Mouse (Mus musculus) heart, postnatal 36 days (tissue): ENCODE results near the gene Zmiz2. TPM values are rescaled to one million over a fixed set of nuclear protein-coding genes. Genes with fewer than 3 reads are reported as not detected.
"Not testable (repeated sequence)": the region's sequence is repeated elsewhere in the genome, so short reads cannot be mapped to it uniquely, and the experiment has no call there.

Experiments used
- DNase-seq, 2 experiments: peaks; one replicate each; pipeline ENCODE4 v3.0.0; 2021 to 2022
- intact Hi-C: fragments of 180-260 bp; cut with DNase I; formaldehyde crosslinking; loops from one replicate; pipeline ENCODE4 v1.15.1; 2025
- total RNA-seq, 2 experiments: library from RNA; stranded (reverse); gene quantifications; 2 replicates each; pipeline ENCODE4 v1.2.3; 2021

The Zmiz2 gene
- total RNA-seq, 2 experiments from 2014 or later = 35.0 to 39.5 TPM

DNA sequence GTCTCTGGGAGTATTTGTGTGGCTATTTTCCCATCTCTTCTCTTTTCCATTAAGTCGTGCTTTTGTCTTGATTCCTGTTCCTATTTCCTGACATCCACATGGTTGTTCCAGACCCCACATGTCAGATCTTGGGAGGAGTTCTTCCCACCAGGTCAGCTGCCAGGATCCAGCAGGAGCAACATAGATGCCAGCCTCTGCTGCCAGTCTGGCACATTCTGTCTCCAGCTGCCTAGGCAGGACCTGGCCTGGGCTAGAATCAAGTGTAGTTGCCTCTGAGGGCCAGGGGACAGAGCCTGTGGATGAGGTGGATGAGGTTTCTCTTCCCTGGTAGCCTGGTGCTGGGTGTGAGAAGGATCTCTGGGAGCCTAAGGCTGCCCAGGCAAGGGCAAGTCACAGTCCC, 5.0 kb downstream of the Zmiz2 start:
- no peak for DNase-seq
- intact Hi-C loops = no loop called here

DNA sequence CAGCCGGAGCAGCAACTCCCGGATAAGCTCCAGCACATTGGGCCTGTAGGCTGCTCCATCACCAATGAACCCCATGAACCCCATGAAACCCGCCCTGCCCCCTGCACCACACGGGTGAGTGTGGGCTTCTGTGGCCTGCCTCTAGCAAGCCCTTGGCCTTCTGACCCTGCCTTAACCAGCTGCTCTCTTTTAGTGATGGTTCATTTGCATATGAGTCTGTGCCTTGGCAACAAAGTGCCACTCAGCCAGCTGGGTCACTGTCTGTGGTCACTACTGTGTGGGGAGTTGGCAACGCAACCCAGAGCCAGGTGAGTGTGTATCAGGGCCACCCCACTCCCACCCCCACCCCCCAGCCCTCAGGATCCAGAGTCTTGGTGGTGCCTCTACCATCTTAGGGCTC, 6.7 kb downstream of the Zmiz2 start:
- intact Hi-C loops = no loop called here

DNA sequence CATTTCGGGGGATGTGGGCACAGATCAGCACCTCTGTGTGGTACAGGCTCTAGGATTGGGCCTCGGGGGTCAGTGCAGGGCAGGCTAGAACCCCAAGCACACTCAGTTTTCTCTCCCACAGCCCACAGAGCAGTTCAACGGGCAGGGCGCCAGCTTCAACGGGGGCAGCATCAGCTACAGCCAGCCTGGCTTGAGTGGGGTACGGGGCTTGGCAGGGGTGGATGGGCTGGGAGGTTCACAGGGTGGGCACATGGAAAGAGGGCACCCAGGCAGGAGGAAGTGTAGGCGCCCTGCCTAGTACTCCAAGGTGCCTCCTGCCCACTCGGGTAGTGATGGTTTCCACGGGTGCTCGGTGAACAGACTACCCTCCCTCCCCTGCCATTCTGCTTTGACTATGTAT, 9.3 kb downstream of the Zmiz2 start:
- DNase-seq = no peak
- intact Hi-C loops = no loop called here

More for the DNA sequence above, 6.7 kb downstream of the Zmiz2 start:
- DNase-seq = no peak

DNA sequence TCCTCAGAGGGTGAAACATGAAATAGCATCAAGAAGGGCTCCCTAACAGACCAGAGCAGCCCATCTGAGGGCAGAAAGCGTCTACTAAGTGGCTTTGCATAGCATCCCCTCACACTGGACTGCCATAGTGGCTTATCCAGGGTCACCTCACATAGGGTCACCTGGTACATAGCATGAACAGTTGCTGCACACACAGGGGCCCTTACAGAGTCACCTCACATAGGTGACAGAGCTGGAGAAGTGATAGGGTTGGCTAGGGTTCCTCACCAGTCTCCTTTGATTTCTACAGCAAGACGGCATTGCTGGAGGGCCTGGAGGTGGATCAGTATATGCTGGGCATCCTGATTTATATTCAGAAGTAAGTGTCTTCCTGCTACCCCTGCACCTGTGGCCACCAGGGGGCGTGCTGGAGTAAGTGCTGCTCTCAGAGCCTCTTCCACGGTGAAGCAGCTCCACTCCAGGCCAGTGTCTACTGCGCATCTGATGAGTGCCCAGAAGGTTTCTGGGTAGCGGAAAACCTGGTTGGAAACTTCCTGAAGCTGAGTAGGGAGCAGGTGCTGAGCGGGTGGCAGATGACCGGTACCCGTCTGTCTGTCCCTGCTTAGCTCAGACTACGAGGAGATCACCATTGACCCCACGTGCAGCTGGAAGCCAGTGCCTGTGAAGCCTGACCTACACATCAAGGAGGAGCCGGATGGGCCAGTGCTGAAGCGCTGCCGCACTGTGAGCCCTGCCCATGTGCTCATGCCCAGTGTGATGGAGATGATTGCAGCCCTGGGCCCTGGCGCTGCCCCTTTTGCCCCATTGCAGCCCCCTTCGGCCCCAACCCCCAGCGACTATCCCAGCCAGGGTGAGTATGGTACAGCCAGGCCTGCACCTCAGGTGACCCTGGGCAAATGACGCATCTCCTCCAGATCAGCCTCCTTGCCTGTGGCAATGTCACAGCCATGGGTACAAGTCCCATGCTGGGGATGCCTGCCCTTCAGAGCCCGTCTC, 13.9 kb downstream of the Zmiz2 start:
- intact Hi-C loops = no loop called here
- peak; percentile 72 to 79 for DNase-seq

DNA sequence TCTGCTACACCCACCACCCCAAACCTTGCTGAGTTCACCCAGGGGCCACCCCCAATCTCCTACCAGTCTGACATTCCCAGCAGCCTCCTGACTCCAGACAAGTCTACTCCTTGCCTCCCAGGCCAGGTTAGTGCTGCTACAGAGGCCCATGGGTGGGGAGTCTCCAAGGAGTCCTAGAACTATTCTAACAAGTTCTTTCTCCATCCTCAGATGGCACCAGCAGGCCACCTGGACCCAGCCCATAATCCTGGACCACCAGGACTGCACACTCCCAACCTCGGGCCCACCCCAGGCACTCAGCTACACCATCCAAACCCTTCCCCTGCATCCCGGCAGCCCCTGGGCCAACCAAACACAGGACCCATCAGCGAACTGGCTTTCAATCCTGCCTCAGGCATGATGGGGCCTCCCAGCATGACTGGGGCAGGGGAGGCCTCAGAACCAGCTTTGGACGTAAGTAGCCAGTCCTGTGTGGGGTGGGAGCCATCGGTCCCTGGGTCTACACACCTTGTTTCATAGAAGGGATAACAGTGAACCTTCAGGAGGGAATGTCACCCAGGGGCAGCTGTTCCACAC, 15.0 kb downstream of the Zmiz2 start:
- intact Hi-C loops = no loop called here
- no peak for DNase-seq

DNA sequence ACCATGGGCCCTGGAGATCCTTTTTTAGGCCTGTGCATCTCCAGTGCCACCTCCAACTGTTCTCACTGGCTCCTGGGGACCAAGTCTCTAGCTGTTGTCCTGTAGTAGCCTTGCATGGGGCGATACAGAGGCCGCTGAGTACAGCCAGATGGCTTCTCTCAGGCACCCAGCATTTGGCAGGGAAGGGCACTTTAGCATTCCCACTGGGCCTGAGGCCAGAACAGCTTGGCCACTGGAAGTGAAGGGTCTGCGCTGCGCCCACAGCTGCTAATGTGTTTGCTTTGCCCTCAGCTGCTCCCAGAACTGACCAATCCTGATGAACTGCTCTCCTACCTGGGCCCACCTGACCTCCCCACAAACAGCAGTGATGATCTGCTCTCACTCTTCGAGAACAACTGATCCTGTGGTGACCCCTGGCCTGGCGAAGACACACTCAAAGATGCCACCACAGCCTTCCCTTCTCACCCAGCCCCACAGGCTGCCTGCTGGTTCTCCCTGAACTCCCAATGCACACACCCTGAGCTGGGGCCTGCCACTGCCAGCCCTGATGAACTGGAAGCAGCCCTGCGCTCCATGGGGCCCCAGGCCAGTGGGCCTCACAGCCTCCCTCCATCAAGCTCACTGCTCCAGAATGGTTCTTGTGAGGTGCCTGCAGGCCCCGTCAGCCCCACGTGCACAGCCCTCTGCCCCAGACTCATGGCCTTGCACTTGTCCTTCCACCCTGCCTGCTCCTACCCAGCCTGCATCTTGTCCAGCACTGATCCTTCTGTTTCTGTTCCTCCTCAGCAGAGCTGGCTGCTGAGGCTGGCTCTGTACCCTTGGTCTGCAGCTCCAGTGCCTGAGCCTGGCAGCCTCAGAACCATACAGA, 16.1 kb downstream of the Zmiz2 start:
- intact Hi-C loops = no loop called here
- peak in 1 of 2 experiments; percentile 47 for DNase-seq

DNA sequence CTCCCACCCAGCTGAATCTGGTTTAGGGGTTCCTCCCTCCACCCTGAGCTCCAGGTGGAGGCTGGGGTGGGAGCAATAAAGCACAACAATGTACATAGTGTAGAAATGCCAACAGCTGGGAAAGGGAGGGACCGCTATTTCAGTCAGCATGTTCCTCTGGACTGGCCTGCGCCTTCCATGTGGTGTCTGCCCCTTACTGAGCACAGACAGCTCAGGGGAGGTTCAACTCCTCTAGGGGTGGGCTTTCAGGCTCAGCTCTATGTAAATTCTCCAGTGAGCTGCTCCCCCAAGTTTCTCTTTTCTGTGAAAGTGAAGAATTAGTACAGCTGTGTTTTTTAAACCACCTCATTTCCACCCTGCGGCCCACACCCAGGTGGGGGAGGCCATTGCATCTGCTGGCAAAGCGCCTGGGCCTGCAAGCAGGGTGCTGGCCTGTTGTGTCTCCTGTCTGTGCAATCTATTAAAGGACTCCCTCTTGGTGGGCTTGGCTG, 16.8 kb downstream of the Zmiz2 start:
- DNase-seq = peak; percentile 61
- intact Hi-C loops = no loop called here

DNA sequence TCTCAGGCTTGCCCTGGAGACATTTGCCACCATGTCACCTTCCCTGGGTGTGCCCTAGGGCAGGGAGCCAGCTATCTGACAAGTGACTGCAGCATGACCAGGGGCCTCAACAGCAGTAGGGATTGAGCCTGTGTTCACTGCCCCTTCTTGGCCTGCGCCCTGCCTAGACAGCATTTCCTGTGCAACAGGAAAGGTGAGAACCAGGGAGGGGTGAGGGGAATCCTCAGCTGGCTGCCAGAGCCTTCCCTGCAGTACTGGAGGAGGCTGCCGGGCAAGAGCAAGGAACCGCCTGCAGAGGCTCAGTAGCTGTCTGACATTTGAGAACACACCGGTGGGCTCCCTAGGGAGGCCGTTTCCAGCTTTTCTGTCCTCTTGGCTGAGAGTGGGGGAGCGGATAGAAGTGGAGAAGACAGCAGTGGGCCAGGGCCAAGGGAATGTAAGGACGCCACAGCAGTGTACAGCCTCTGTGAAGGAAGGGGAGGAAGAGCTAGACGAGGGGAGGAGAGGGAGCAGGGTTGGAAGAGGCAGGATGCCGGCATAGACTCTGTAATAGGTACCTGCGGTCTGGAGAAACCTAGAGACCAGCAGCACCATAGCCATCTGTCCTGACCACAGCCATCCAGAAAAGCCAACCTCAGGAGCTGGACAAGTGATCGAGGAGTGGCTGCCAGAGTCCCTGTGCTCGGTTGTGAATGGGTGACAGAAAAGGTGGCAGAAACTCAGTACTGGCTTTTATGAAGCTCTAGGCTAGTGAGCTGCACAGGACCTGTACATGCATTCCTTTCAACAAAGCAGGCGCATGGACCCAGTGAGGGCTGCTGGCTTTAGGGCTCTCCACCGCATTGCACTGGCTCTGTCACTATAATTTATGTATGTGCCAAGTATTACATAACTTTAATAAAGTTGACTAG, 17.6 kb downstream of the Zmiz2 start:
- intact Hi-C loops = no loop called here
- DNase-seq = peak; percentile 69 to 78

DNA sequence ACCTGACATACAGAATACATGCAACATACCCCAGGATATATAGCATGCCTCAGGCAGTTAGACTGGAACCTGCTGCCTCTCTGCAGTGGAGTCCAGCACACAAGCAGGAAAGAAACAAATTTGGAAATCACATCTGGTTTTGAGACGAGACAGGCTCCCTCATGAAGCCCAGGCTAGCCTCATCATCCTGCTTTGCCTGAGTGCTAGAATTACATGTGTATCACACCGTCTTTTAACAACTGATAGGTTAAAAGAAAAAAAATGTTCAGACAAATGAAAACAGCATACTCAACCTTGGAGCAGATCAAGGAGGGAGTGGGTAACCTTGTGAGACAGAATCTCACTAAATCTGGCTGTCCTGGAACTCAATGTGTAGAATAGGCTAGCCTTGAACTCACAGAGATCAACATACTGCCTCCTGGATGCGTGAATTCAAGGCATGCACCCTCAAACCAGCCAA, 18.3 kb downstream of the Zmiz2 start:
- intact Hi-C loops = no loop called here
- DNase-seq = no peak

DNA sequence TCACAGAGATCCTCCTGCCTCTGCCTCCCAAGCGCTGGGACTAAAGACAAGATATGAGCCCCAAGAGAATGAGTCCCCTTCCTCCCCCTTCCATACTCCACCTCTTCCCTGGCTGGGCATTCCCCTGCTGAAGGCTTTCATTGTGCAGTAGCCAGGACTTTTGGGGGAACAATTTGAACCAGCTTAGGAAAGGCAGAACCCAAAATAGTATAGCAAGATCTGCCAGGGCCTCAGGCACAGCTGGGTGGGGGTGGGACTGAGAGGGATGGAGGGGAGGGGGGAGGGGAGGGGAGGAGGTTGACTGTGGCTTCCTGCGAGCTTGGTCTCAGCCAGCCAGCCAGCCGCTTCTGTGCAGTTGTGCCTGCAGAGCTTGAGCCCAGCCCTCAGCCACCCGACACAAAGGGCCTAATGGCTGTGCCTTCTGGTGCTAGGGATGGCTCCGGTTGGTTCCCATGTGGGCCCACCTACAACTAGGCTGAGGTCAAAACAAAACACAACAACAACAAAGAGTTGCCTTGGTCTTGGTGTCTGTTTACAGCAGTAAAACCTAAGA, 21.3 kb downstream of the Zmiz2 start:
- intact Hi-C loops = no loop called here
- DNase-seq = no peak

DNA sequence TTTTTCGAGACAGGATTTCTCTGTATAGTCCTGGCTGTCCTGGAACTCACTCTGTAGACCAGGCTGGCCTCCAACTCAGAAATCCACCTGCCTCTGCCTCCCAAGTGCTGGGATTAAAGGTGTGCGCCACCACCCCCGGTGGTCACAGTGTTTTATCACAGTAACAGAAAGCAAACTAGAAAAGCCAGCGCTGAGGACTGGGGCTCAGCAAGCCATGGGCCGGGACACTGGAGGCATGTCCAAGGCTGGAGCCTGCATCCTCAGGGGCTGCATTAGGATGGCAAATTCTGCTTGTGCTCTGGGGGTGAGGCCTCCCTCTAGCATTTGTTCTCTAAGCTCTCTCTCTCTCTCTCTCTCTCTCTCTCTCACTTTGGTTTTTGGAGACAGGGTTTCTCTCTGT, 21.9 kb downstream of the Zmiz2 start:
- DNase-seq = not testable (repeated sequence)
- intact Hi-C loops = loop anchor here (1.0 kb wide), 1 partner anchor 44 kb away; no protein-coding TSS in a partner anchor

DNA sequence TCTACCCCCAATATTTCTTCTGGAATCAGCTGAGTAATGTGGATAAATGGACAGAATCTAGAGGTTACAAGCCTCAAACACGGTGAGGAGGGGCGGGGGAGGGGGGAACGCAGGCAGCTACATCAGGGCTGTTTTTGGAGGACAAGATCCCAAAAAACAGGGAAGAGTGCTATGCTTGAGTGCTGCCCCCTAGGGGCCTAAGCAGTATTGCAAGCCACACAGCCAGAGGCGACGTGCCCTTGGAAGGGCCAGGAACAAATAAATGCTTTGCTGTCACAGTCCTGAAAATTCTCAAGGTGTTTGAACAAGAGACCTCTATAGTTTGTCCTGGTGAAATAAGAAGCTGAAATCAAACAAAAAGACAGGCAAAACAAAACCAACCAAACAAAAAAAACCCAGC, 22.8 kb downstream of the Zmiz2 start:
- intact Hi-C loops = loop anchor here (1.0 kb wide), 1 partner anchor 45 kb away; no protein-coding TSS in a partner anchor
- peak; percentile 85 to 90 for DNase-seq

DNA sequence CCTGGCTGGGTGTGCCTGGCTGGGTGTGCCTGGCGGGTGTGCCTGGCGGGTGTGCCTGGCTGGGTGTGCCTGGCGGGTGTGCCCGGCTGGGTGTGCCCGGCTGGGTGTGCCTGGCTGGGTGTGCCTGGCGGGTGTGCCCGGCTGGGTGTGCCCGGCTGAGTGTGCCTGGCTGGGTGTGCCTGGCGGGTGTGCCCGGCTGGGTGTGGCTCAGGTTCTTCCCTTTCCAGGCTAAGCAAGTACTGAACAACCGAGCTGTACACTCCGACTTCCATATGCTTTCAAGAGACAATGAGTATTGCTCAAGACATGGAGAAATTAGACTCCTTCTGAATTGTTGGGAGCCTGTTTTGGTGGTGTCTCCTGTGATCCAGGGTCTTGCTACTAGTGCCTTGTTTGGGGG, 24.4 kb downstream of the Zmiz2 start:
- DNase-seq = no peak
- intact Hi-C loops = no loop called here

DNA sequence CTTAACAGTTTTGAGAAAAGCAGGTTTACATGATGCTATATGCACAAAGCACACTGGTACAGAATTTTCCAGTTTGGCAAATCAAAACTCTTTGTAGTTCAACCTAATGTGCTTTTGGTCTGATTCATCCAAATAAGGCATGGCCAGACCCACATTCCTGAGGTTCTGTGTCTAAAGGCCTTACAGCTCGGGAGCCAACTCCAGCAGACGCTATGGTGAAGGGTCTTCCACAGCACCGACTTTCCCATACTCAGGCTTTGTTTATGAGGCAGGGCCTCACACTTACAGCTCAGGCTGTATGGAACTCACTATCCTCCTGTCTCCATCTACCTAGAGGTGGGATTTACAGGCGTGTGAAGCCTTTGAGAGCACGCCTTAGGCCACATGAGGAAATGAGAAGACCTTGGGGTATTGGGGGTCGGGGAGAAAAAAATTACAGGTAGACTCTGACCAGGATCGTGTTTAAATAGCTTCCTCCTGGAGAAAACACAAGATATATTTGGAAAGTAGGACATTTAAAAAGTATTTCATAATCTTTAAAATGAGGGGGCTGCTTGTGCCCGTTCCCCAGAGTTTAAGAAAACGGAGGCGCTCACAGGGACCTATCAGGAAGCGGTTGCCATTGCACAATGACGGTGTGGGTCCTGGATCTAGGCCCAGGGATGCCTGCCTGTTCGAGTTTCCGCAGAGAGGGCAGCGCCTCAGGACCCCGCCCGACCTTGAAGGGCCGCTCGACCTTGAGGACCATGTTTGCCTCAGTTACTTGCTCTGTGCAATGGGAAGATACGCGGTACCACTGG, 26.1 kb downstream of the Zmiz2 start, which contains the start of gene Ppia:
Ppia (plus strand) TSS at position 693 of the 800 bp plus-strand sequence.
- peak in 1 of 2 experiments; percentile 32 for DNase-seq
- intact Hi-C loops = no loop called here

DNA sequence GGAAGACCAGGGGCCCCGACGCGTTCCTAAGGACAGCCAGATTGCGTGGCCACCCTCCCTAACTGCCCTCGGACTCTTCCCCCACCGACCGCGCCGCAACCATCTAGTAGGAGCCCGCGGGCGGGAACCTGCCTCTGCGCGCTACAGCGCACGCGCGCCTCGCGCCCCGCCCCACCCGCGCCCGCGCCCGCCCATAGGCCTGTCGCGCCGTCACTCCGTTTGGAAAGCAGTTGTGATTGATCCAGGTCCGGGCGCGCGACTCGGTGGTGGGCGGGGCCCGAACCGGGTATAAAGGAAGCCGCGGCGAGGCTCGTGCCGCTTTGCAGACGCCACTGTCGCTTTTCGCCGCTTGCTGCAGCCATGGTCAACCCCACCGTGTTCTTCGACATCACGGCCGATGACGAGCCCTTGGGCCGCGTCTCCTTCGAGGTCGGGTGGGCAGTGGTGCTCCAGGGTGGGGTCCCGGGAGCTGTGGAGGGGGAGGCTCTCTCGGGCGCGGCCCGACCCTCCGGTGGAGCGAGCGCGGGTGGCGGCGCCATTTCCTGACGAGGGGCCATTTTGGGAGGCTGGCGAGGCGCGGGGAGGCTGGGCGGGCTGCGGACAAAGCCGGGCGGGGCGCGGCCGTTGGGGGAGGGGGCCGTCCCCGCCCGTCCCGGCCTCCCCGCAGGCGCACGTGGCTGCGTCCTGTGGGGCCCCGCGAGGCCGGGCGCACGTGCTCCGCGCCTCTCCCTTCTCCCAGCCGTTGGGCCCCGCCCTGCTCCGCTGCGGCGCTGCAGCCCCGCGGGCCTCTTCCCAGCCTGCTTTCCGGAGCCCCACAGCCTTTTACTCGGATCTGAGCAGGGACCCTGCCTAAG, 26.9 kb downstream of the Zmiz2 start:
- DNase-seq = peak; percentile 99 to 100
- intact Hi-C loops = loop anchor here (2.0 kb wide), 1 partner anchor 25 kb away; no protein-coding TSS in a partner anchor

DNA sequence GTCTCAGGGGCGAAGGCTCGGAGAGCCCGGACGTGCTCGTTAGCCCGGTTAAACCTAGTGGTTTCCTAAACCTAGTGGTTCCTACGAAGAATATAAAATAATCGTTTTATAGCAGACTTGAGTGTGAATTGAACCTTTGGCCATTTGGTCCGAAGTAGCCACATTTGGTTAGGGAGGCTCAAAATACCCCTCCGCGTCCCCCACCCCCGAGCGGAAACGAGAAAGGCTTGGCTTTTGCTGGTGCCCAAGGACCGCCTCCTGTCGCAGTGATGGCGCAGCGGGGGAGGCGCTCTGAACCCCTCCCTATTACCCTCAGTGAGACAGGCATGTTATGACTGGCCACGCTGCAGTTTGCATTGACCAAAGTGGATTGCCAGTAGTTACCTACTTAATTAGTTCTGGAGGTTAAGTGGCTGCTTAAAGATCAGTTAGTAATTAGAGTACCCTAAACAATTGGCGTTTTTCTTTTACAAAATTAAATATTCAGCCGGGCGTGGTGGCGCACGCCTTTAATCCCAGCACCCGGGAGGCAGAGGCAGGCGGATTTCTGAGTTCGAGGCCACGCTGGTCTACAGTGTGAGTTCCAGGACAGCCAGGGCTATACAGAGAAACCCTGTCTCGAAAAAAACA, 27.6 kb downstream of the Zmiz2 start:
- DNase-seq = peak; percentile 74 to 79
- intact Hi-C loops = loop anchor here (2.0 kb wide), 1 partner anchor 24 kb away; no protein-coding TSS in a partner anchor

DNA sequence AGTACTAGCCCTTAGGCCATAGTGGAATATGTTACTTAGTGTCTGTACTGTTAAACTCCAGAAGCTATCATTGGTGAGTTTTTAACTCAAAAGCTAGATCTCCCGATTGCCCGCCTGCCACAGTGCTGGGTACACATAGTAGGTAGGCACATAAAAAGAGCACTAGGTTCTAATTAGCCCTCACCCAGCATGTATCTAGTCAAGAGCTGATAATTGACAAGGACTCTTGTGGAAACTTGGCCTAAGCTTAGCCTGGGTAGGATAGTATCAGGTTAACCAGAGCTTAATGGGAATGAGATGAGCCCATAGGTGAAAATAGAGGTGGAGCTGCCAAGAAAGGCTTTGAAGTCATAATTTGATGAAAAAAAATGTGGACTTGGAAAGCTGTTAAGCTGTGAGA, 28.2 kb downstream of the Zmiz2 start:
- intact Hi-C loops = loop anchor here (2.0 kb wide), 1 partner anchor 24 kb away; no protein-coding TSS in a partner anchor

More for the DNA sequence above, 28.2 kb downstream of the Zmiz2 start:
- no peak for DNase-seq
